Mouse (Mus musculus) E14TG2a.4 (cell line): ENCODE data around the gene Pex11g.

ENCODE experiments used
- CTCF ChIP-seq: conservative IDR thresholded peaks from 2 replicates; pipeline ENCODE4 v1.5.1; 2014; ENCODE audit warnings: low read length
- POU5F1 ChIP-seq: IDR thresholded peaks from 2 replicates; pipeline ENCODE4 v1.6.1; 2014; ENCODE audit warnings: low read length, borderline replicate concordance

DNA sequence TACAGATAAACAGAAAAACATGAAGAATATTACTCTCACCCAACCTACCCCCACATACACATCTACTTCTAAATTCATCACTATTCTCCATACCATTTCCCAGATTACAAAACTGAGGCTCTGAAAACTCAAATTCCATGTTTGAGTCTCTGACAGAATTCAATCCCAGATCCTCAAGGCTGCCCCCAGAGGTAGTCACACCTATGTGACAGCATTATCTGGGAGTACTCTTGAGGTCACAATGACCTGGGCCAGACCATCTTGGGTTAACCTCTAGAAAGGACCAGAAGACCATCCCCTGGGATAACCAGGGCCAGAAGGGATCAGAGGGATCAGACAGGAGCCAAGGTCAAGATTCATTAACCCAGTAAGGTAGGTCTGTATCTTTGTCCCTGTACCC, 3.1 kb upstream of the Pex11g start, which contains the start of gene Tex45:
- no peak for TF ChIP-seq CTCF
- TF ChIP-seq POU5F1, result no peak
